In genomic region chr7:28447865-28448820, GRCm38 (mm10) we compare ENCODE assay signal across 25 mouse cellular contexts. TPM values are rescaled to one million over a fixed set of nuclear protein-coding genes. Genes with fewer than 3 reads are reported as not detected.
DNase-seq lines count a peak whose midpoint lies in the region; ATAC-seq and TF ChIP-seq lines count a peak whose summit lies in the region.
"Had no signal": no experiment of that assay in that cellular context is flagged by ENCODE, and none has a peak within 500 bp of the region (broad histone marks: within the 10 kb centered on the region; RNA-seq: fewer than 3 reads in every experiment).

No protein-coding gene starts in this region.

- peaks cover 13% of the 10 kb centered on the region for H3K4me1 ChIP-seq in midbrain, embryonic 11.5 days (ENCODE audit: control insufficient read depth, insufficient read depth, low read length)
- peaks cover 30% of the 10 kb centered on the region for H3K4me1 ChIP-seq in midbrain, embryonic 10.5 days
- peaks cover 6 to 16% of the 10 kb centered on the region in 2 experiments for H3K4me1 ChIP-seq in ES-E14 (ENCODE audit: control insufficient read depth in 2 of 2, insufficient read depth in 2 of 2, low read length in 2 of 2, poor library complexity in 1 of 2)

- no peak overlapping the region for H3K4me2 ChIP-seq in midbrain, embryonic 11.5 days
- H3K4me2 ChIP-seq: embryonic facial prominence, embryonic 13.5 days; forebrain, embryonic 12.5 days; forebrain, embryonic 15.5 days; heart, embryonic 12.5 days; heart, embryonic 15.5 days; hindbrain, embryonic 14.5 days had no signal

- DNase-seq in midbrain, embryonic 11.5 days (ENCODE audit: low spot score, missing footprints), result peak; percentile 64
- DNase-seq in midbrain, embryonic 10.5 days (ENCODE audit: low spot score), result no peak
- DNase-seq in ES-E14 (ENCODE audit: low read depth, low spot score) (peak; percentile 69), ZHBTc4 (ENCODE audit: low read depth, low spot score) (peak; percentile 81)
- no peak for DNase-seq in left cerebral cortex, postnatal 14 days (ENCODE audit: low spot score in 2 of 2)
- no peak for DNase-seq in left cerebral cortex, adult 2 months (ENCODE audit: extremely low spot score in 1 of 2, low spot score in 2 of 2)
- DNase-seq: B cell, adult 2 months; cerebellum, adult 11 months; cerebellum, adult 2 months; cerebellum, postnatal 36 days; gastrocnemius, postnatal 14 days; heart, adult 18-20 months; heart, postnatal 10 days; heart, postnatal 4 days had no signal

- H3K9me3 ChIP-seq in midbrain, embryonic 11.5 days (ENCODE audit: control insufficient read depth, low read length), result no peaks in the 10 kb centered on the region
- no peaks in the 10 kb centered on the region for H3K9me3 ChIP-seq in midbrain, embryonic 10.5 days (replicated peaks)
- H3K9me3 ChIP-seq in ES-E14 (ENCODE audit: control insufficient read depth, insufficient read depth, low read depth, low read length), result no peaks in the 10 kb centered on the region
- H3K9me3 ChIP-seq: embryonic facial prominence, embryonic 10.5 days; embryonic facial prominence, embryonic 13.5 days; forebrain, embryonic 12.5 days; forebrain, embryonic 15.5 days; heart, embryonic 12.5 days; heart, embryonic 15.5 days had no signal

- TF ChIP-seq CTCF in left cerebral cortex, adult 2 months (IDR thresholded peaks at IDR 0.05), result no peak

- intact Hi-C loops in left cerebral cortex, postnatal 14 days (cut with DNase I), result loop anchor here (5.0 kb wide), 1 partner anchor 79 kb away; no protein-coding TSS in a partner anchor
- intact Hi-C loops in left cerebral cortex, adult 2 months (cut with DNase I), result no loop called here

- H3K27me3 ChIP-seq in midbrain, embryonic 11.5 days (ENCODE audit: control insufficient read depth, insufficient read depth, low read length), result peaks cover 4% of the 10 kb centered on the region; the same call in 1 of the 2 replicates
- H3K27me3 ChIP-seq in midbrain, embryonic 10.5 days (ENCODE audit: low read depth, poor library complexity, severe bottlenecking), result peaks cover 13% of the 10 kb centered on the region

- in situ Hi-C loops in ES-E14 (cut with MboI; ENCODE audit: low sequenced_read_pairs in 2 of 2, unreplicated experiment in 2 of 2), result no loop called here

- ATAC-seq in midbrain, embryonic 11.5 days (ENCODE audit: low FRiP score), result no peak
- ATAC-seq: forebrain, embryonic 15.5 days; hindbrain, postnatal 0 days; inflammation-experienced regulatory T-cells, adult 6 months; intestine, embryonic 16.5 days had no signal

- no peak overlapping the region for H3K27ac ChIP-seq in midbrain, embryonic 11.5 days (ENCODE audit: low read depth, low read length)
- no peak overlapping the region for H3K27ac ChIP-seq in midbrain, embryonic 10.5 days (replicated peaks)
- peak overlapping the region; percentile 89 for H3K27ac ChIP-seq in ES-E14 (ENCODE audit: insufficient read depth, low read depth, low read length, poor library complexity, severe bottlenecking)
- H3K27ac ChIP-seq in left cerebral cortex, adult 2 months, result no peak overlapping the region
- H3K27ac ChIP-seq: embryonic facial prominence, embryonic 10.5 days; embryonic facial prominence, embryonic 13.5 days; forebrain, embryonic 15.5 days; heart, embryonic 15.5 days; hindbrain, embryonic 14.5 days; hindbrain, postnatal 0 days had no signal

- no peaks in the 10 kb centered on the region for H3K36me3 ChIP-seq in midbrain, embryonic 11.5 days (ENCODE audit: control insufficient read depth, insufficient read depth, low read length)
- H3K36me3 ChIP-seq in midbrain, embryonic 10.5 days, result no peaks in the 10 kb centered on the region
- H3K36me3 ChIP-seq in ES-E14 (ENCODE audit: control insufficient read depth, insufficient read depth, low read length, poor library complexity, severe bottlenecking), result no peaks in the 10 kb centered on the region
- H3K36me3 ChIP-seq: embryonic facial prominence, embryonic 10.5 days; embryonic facial prominence, embryonic 13.5 days; forebrain, embryonic 12.5 days; forebrain, embryonic 15.5 days; heart, embryonic 12.5 days; heart, embryonic 15.5 days had no signal

- H3K4me3 ChIP-seq in midbrain, embryonic 11.5 days (ENCODE audit: low read depth, low read length), result no peak overlapping the region
- H3K4me3 ChIP-seq in midbrain, embryonic 10.5 days, result no peak overlapping the region
- peak overlapping the region; percentile 41 to 48 for H3K4me3 ChIP-seq in ES-E14 (ENCODE audit: insufficient read depth in 1 of 2, low read depth in 1 of 2, low read length in 2 of 2, poor library complexity in 1 of 2, severe bottlenecking in 1 of 2)
- no peak overlapping the region for H3K4me3 ChIP-seq in left cerebral cortex, adult 2 months
- H3K4me3 ChIP-seq: embryonic facial prominence, embryonic 10.5 days; embryonic facial prominence, embryonic 13.5 days; erythroblast, embryonic 14.5 days; forebrain, embryonic 12.5 days; forebrain, embryonic 15.5 days; heart, embryonic 12.5 days; heart, embryonic 15.5 days had no signal

- peak overlapping the region; percentile 25; the same call in 1 of the 2 replicates for H3K9ac ChIP-seq in midbrain, embryonic 11.5 days (ENCODE audit: low read length)
- peak overlapping the region; percentile 65; the same call in 1 of the 2 replicates for H3K9ac ChIP-seq in ES-E14 (ENCODE audit: insufficient read depth, low read depth, low read length, poor library complexity, severe bottlenecking)
- H3K9ac ChIP-seq: embryonic facial prominence, embryonic 13.5 days; forebrain, embryonic 12.5 days; forebrain, embryonic 15.5 days; heart, embryonic 12.5 days; heart, embryonic 15.5 days had no signal

- 65% methylated on average over 13 of the region's 13 CpGs for WGBS in midbrain, embryonic 11.5 days
- 66% methylated on average over 13 of the region's 13 CpGs for WGBS in midbrain, embryonic 10.5 days

TF ChIP-seq in ES-E14, 5 proteins besides CTCF, POLR2A, EP300 and RAD21:
- TF ChIP-seq MAFK (IDR thresholded peaks at IDR 0.05; ENCODE audit: insufficient read depth, low read depth, low read length) (no peak), ZC3H11A (IDR thresholded peaks at IDR 0.05; ENCODE audit: borderline replicate concordance, low read depth, low read length) (no peak), ZNF384 (IDR thresholded peaks at IDR 0.05; ENCODE audit: low read depth, low read length) (no peak), CHD2 (IDR thresholded peaks at IDR 0.05; ENCODE audit: low read depth, low read length) (peak; percentile 61; the same call in 1 of the 2 replicates), HCFC1 (IDR thresholded peaks at IDR 0.05; ENCODE audit: borderline replicate concordance, insufficient read depth, low read length) (no peak)

RNA-seq across cellular contexts. Expression of gene Lrfn1, which starts 3.6 kb away (rescaled TPM):
- polyA plus RNA-seq in midbrain, embryonic 11.5 days (2014; fragmentation: Nextera tagmentation; extraction: Ambion mirVana), result 4.5 and 5.0 TPM in 2 replicates
- 3.6 and 3.7 TPM in 2 replicates for polyA plus RNA-seq in midbrain, embryonic 10.5 days (2016; fragmentation: Nextera tagmentation; extraction: Ambion mirVana)
- total RNA-seq in ES-E14 (2012; rRNA removed), result 17.1 and 32.6 TPM in 2 replicates
- 10 to 100 TPM; 97.0 to 98.5 TPM for total RNA-seq in left cerebral cortex, postnatal 14 days (2021)
- 100 to 1,000 TPM in 1 of 2 experiments, 10 to 100 TPM in 1; 96.7 to 105 TPM for total RNA-seq in left cerebral cortex, adult 2 months (2021)

RNA-seq across cellular contexts. Expression of gene Gmfg, which starts 10.9 kb away (rescaled TPM):
- 6.3 and 7.5 TPM in 2 replicates for polyA plus RNA-seq in midbrain, embryonic 11.5 days (2014; fragmentation: Nextera tagmentation; extraction: Ambion mirVana)
- 6.3 and 8.1 TPM in 2 replicates for polyA plus RNA-seq in midbrain, embryonic 10.5 days (2016; fragmentation: Nextera tagmentation; extraction: Ambion mirVana)
- 12.7 and 17.2 TPM in 2 replicates for total RNA-seq in ES-E14 (2012; rRNA removed)
- total RNA-seq in left cerebral cortex, postnatal 14 days (2021), result 1 to 10 TPM; 2.6 to 3.3 TPM
- total RNA-seq in left cerebral cortex, adult 2 months (2021), result 1 to 10 TPM; 1.3 to 1.6 TPM

RNA-seq across cellular contexts. Expression of gene Paf1, which starts 55.4 kb away (rescaled TPM):
- polyA plus RNA-seq in midbrain, embryonic 11.5 days (2014; fragmentation: Nextera tagmentation; extraction: Ambion mirVana), result 72.8 and 83.8 TPM in 2 replicates
- 89.8 and 90.8 TPM in 2 replicates for polyA plus RNA-seq in midbrain, embryonic 10.5 days (2016; fragmentation: Nextera tagmentation; extraction: Ambion mirVana)
- 74.5 and 83.9 TPM in 2 replicates for total RNA-seq in ES-E14 (2012; rRNA removed)
- total RNA-seq in left cerebral cortex, postnatal 14 days (2021), result 10 to 100 TPM; 59.9 to 60.0 TPM
- total RNA-seq in left cerebral cortex, adult 2 months (2021), result 10 to 100 TPM; 65.7 to 66.8 TPM

RNA-seq across cellular contexts. Expression of gene Med29, which starts 55.6 kb away (rescaled TPM):
- polyA plus RNA-seq in midbrain, embryonic 11.5 days (2014; fragmentation: Nextera tagmentation; extraction: Ambion mirVana), result 44.4 and 50.5 TPM in 2 replicates
- 58.9 and 61.0 TPM in 2 replicates for polyA plus RNA-seq in midbrain, embryonic 10.5 days (2016; fragmentation: Nextera tagmentation; extraction: Ambion mirVana)
- 34.8 and 50.8 TPM in 2 replicates for total RNA-seq in ES-E14 (2012; rRNA removed)
- 10 to 100 TPM; 18.0 to 19.8 TPM for total RNA-seq in left cerebral cortex, postnatal 14 days (2021)
- 10 to 100 TPM; 18.1 to 18.8 TPM for total RNA-seq in left cerebral cortex, adult 2 months (2021)

Comparison
In these comparisons a context has a peak if more than half of its experiments do, and no peak if none do; other contexts are left out.
1. DNase-seq: peak in midbrain, embryonic 11.5 days (single experiment), ES-E14 (single experiment) and ZHBTc4 (single experiment); none in midbrain, embryonic 10.5 days (single experiment), left cerebral cortex, postnatal 14 days (0 of 2) and left cerebral cortex, adult 2 months (0 of 2).
2. H3K4me3 ChIP-seq: peak in ES-E14 (2 of 2); none in midbrain, embryonic 11.5 days (single experiment), midbrain, embryonic 10.5 days (single experiment) and left cerebral cortex, adult 2 months (single experiment).